Mouse (Mus musculus) liver, embryonic 16.5 days (tissue): Measurements from ENCODE around the gene Mki67. TPM values are rescaled to one million over a fixed set of nuclear protein-coding genes. Genes with fewer than 3 reads are reported as not detected.

Experiments
- polyA plus RNA-seq: library from polyadenylated mRNA; unstranded; fragments of >200 nt; fragmentation: Nextera tagmentation; extraction: Ambion mirVana; gene quantifications from 2 replicates; pipeline ENCODE4 v1.2.1, GENCODE M21; 2015

The Mki67 gene
- polyA plus RNA-seq, 1 experiment from 2014 or later, result 81.1 TPM

Other genes with a start within 250 kb of the Mki67 start
- gene Clrn3, start 187.7 kb downstream of the Mki67 start, polyA plus RNA-seq, result 0.13 TPM in 1 of 2 replicates, not detected in the other
- gene Ptpre, start 178.9 kb downstream of the Mki67 start, polyA plus RNA-seq, result 2.7 and 3.0 TPM in 2 replicates